Mouse (Mus musculus): ENCODE results near the gene Xkr7. TPM values are rescaled to one million over a fixed set of nuclear protein-coding genes. Genes with fewer than 3 reads are reported as not detected.

The Xkr7 gene
- total RNA-seq, 1 experiment: 0.36 TPM

DNA sequence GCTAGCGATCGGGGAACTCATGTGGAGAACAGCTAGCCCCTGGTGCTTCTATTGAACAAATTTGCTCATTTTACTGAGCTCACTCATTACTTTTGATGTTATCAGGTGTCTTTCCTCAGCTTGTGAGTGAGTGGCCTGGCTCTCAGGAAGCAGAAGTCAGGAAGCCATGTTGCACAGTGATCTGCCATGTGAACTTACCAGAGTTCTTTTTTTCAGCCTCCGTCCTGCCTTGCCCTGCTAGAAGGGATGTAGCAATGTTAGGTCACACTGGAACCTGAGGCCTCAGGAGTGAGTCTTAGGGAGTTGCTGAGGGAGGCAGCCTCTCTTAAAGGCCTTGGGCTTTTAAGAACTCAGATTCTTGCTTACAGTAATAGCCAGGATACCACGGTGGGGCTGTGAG is 52.2 kb downstream of the Xkr7 start:
- TF ChIP-seq HCFC1 (IDR thresholded peaks at IDR 0.05; ENCODE audit: borderline replicate concordance, insufficient read depth, low read length): no peak
- no peak for TF ChIP-seq ZC3H11A (IDR thresholded peaks at IDR 0.05; ENCODE audit: borderline replicate concordance, low read depth, low read length)
- TF ChIP-seq ZNF384 (IDR thresholded peaks at IDR 0.05; ENCODE audit: low read depth, low read length): no peak
- TF ChIP-seq CHD2 (IDR thresholded peaks at IDR 0.05; ENCODE audit: low read depth, low read length): no peak
- no peak for TF ChIP-seq MAFK (IDR thresholded peaks at IDR 0.05; ENCODE audit: insufficient read depth, low read depth, low read length)
- Histone ChIP-seq H3K36me3 (ENCODE audit: control insufficient read depth, insufficient read depth, low read length, poor library complexity, severe bottlenecking) (no peaks in the 10 kb centered on the region), H3K27ac (ENCODE audit: insufficient read depth, low read depth, low read length, poor library complexity, severe bottlenecking) (no peak overlapping the region), H3K4me1 (ENCODE audit: control insufficient read depth in 2 of 2, insufficient read depth in 2 of 2, low read length in 2 of 2, poor library complexity in 1 of 2) (peaks cover 0 to 6% of the 10 kb centered on the region in 2 experiments; a peak in 2 of 4 replicates), H3K9ac (ENCODE audit: insufficient read depth, low read depth, low read length, poor library complexity, severe bottlenecking) (no peak overlapping the region), H3K4me3 (ENCODE audit: insufficient read depth in 1 of 2, low read depth in 1 of 2, low read length in 2 of 2, poor library complexity in 1 of 2, severe bottlenecking in 1 of 2) (no peak overlapping the region), H3K9me3 (ENCODE audit: control insufficient read depth, insufficient read depth, low read depth, low read length) (no peaks in the 10 kb centered on the region)
- in situ Hi-C loops (cut with MboI; ENCODE audit: low sequenced_read_pairs in 2 of 2, unreplicated experiment in 2 of 2): no loop called here
- DNase-seq (ENCODE audit: low read depth, low spot score): no peak

GRCm38 (mm10) chr2:153084261-153084976 is 52.8 kb downstream of the Xkr7 start:
- Histone ChIP-seq H3K9ac (ENCODE audit: insufficient read depth, low read depth, low read length, poor library complexity, severe bottlenecking) (no peak overlapping the region), H3K27ac (ENCODE audit: insufficient read depth, low read depth, low read length, poor library complexity, severe bottlenecking) (no peak overlapping the region), H3K4me1 (ENCODE audit: control insufficient read depth in 2 of 2, insufficient read depth in 2 of 2, low read length in 2 of 2, poor library complexity in 1 of 2) (peaks cover 0 to 6% of the 10 kb centered on the region in 2 experiments; a peak in 2 of 4 replicates), H3K9me3 (ENCODE audit: control insufficient read depth, insufficient read depth, low read depth, low read length) (no peaks in the 10 kb centered on the region), H3K4me3 (ENCODE audit: insufficient read depth in 1 of 2, low read depth in 1 of 2, low read length in 2 of 2, poor library complexity in 1 of 2, severe bottlenecking in 1 of 2) (no peak overlapping the region), H3K36me3 (ENCODE audit: control insufficient read depth, insufficient read depth, low read length, poor library complexity, severe bottlenecking) (no peaks in the 10 kb centered on the region)
- no peak for TF ChIP-seq ZC3H11A (IDR thresholded peaks at IDR 0.05; ENCODE audit: borderline replicate concordance, low read depth, low read length)
- no peak for TF ChIP-seq MAFK (IDR thresholded peaks at IDR 0.05; ENCODE audit: insufficient read depth, low read depth, low read length)
- no peak for TF ChIP-seq HCFC1 (IDR thresholded peaks at IDR 0.05; ENCODE audit: borderline replicate concordance, insufficient read depth, low read length)
- no peak for TF ChIP-seq CHD2 (IDR thresholded peaks at IDR 0.05; ENCODE audit: low read depth, low read length)
- no peak for TF ChIP-seq ZNF384 (IDR thresholded peaks at IDR 0.05; ENCODE audit: low read depth, low read length)
- no peak for DNase-seq (ENCODE audit: low read depth, low spot score)
- in situ Hi-C loops (cut with MboI; ENCODE audit: low sequenced_read_pairs in 2 of 2, unreplicated experiment in 2 of 2): no loop called here

- Histone ChIP-seq H3K9ac (ENCODE audit: insufficient read depth, low read depth, low read length, poor library complexity, severe bottlenecking) (no peak overlapping the region), H3K9me3 (ENCODE audit: control insufficient read depth, insufficient read depth, low read depth, low read length) (no peaks in the 10 kb centered on the region), H3K36me3 (ENCODE audit: control insufficient read depth, insufficient read depth, low read length, poor library complexity, severe bottlenecking) (no peaks in the 10 kb centered on the region), H3K27ac (ENCODE audit: insufficient read depth, low read depth, low read length, poor library complexity, severe bottlenecking) (no peak overlapping the region), H3K4me1 (ENCODE audit: control insufficient read depth in 2 of 2, insufficient read depth in 2 of 2, low read length in 2 of 2, poor library complexity in 1 of 2) (peaks cover 2 to 11% of the 10 kb centered on the region in 2 experiments; a peak in 3 of 4 replicates), H3K4me3 (ENCODE audit: insufficient read depth in 1 of 2, low read depth in 1 of 2, low read length in 2 of 2, poor library complexity in 1 of 2, severe bottlenecking in 1 of 2) (no peak overlapping the region)
- in situ Hi-C loops (cut with MboI; ENCODE audit: low sequenced_read_pairs in 2 of 2, unreplicated experiment in 2 of 2): no loop called here
- no peak for DNase-seq (ENCODE audit: low read depth, low spot score)
- TF ChIP-seq HCFC1 (IDR thresholded peaks at IDR 0.05; ENCODE audit: borderline replicate concordance, insufficient read depth, low read length) (no peak), ZNF384 (IDR thresholded peaks at IDR 0.05; ENCODE audit: low read depth, low read length) (no peak), CHD2 (IDR thresholded peaks at IDR 0.05; ENCODE audit: low read depth, low read length) (no peak), ZC3H11A (IDR thresholded peaks at IDR 0.05; ENCODE audit: borderline replicate concordance, low read depth, low read length) (no peak), MAFK (IDR thresholded peaks at IDR 0.05; ENCODE audit: insufficient read depth, low read depth, low read length) (no peak)
Measured at GRCm38 (mm10) chr2:153085556-153085955, 53.9 kb downstream of the Xkr7 start.

- DNase-seq (ENCODE audit: low read depth, low spot score): no peak
- Histone ChIP-seq H3K27ac (ENCODE audit: insufficient read depth, low read depth, low read length, poor library complexity, severe bottlenecking) (no peak overlapping the region), H3K9ac (ENCODE audit: insufficient read depth, low read depth, low read length, poor library complexity, severe bottlenecking) (no peak overlapping the region), H3K9me3 (ENCODE audit: control insufficient read depth, insufficient read depth, low read depth, low read length) (no peaks in the 10 kb centered on the region), H3K4me1 (ENCODE audit: control insufficient read depth in 2 of 2, insufficient read depth in 2 of 2, low read length in 2 of 2, poor library complexity in 1 of 2) (peaks cover 4 to 10% of the 10 kb centered on the region in 2 experiments; a peak in 3 of 4 replicates), H3K36me3 (ENCODE audit: control insufficient read depth, insufficient read depth, low read length, poor library complexity, severe bottlenecking) (no peaks in the 10 kb centered on the region), H3K4me3 (ENCODE audit: insufficient read depth in 1 of 2, low read depth in 1 of 2, low read length in 2 of 2, poor library complexity in 1 of 2, severe bottlenecking in 1 of 2) (no peak overlapping the region)
- no peak for TF ChIP-seq ZNF384 (IDR thresholded peaks at IDR 0.05; ENCODE audit: low read depth, low read length)
- no peak for TF ChIP-seq CHD2 (IDR thresholded peaks at IDR 0.05; ENCODE audit: low read depth, low read length)
- TF ChIP-seq ZC3H11A (IDR thresholded peaks at IDR 0.05; ENCODE audit: borderline replicate concordance, low read depth, low read length): no peak
- TF ChIP-seq HCFC1 (IDR thresholded peaks at IDR 0.05; ENCODE audit: borderline replicate concordance, insufficient read depth, low read length): no peak
- no peak for TF ChIP-seq MAFK (IDR thresholded peaks at IDR 0.05; ENCODE audit: insufficient read depth, low read depth, low read length)
- in situ Hi-C loops (cut with MboI; ENCODE audit: low sequenced_read_pairs in 2 of 2, unreplicated experiment in 2 of 2): no loop called here
Measured at GRCm38 (mm10) chr2:153086166-153086565, 54.5 kb downstream of the Xkr7 start.
